Mouse (Mus musculus) small intestine, adult 10 weeks (tissue): ENCODE results near the gene 4930544G11Rik. TPM values are rescaled to one million over a fixed set of nuclear protein-coding genes. Genes with fewer than 3 reads are reported as not detected.

Experiments used
- polyA plus RNA-seq: library from polyadenylated mRNA; stranded (reverse); fragments of 350-450 nt; fragmentation: Illumina TruSeq; extraction: RNeasy Lipid Tissue Mini Kit (QIAGEN cat#74804); gene quantifications from one replicate; pipeline ENCODE4 v1.2.3, GENCODE M21; 2014; ENCODE audit warnings: low replicate concordance

4930544G11Rik gene
- polyA plus RNA-seq, result not detected

GRCm38 (mm10) chr6:65952309-65952708 is at the start of gene 4930544G11Rik:
4930544G11Rik (plus strand) TSS chr6:65952609.

Other genes with a start within 250 kb of the 4930544G11Rik start
- gene Prdm5, start 173.6 kb upstream of the 4930544G11Rik start, polyA plus RNA-seq, result 0.71 TPM